In the genomic region with DNA sequence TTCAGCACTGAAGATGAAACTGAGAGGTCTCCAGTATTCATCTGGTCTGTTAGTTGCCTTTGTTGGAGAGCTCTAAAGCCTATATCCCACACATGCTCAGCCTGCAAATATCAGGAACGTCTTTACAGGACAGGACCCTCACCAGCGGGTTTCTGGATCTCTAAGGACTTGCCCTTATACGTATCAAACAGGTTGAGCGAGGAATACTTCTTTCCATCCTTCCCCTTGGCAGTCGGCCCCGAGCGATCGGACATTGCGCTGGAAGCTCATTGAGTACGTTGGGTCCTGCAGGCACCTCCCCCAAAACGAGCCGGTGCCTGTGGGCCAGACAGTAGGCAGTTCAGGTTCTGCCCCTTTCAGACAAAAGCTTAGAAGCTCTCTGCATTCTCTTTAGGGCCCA, we compare ENCODE assay signal across 8 mouse cellular contexts. TPM values are rescaled to one million over a fixed set of nuclear protein-coding genes. Genes with fewer than 3 reads are reported as not detected.
DNase-seq lines count a peak whose midpoint lies in the region; ATAC-seq lines count a peak whose summit lies in the region.

No protein-coding gene starts in this region.

- peak; percentile 63 to 83 for DNase-seq in adrenal gland, adult (ENCODE audit: inconsistent age in 2 of 2, low spot score in 1 of 2)
- no peak for DNase-seq in adrenal gland, postnatal 4 days (ENCODE audit: low spot score in 2 of 2)
- DNase-seq in embryonic facial prominence, embryonic 10.5 days (ENCODE audit: low spot score): no peak
- DNase-seq in liver, embryonic 11.5 days (ENCODE audit: low spot score): no peak
- no peak for DNase-seq in thymus, postnatal 10 days (ENCODE audit: low spot score in 2 of 2)
- no peak for DNase-seq in gastrocnemius, postnatal 36 days

- H3K4me3 ChIP-seq in embryonic facial prominence, embryonic 10.5 days: peak overlapping the region; percentile 99
- H3K4me3 ChIP-seq in hindbrain, embryonic 13.5 days: peak overlapping the region; percentile 100
- H3K4me3 ChIP-seq in liver, embryonic 11.5 days (ENCODE audit: low read depth, low read length): peak overlapping the region; percentile 99
- H3K4me3 ChIP-seq in neural tube, embryonic 13.5 days: peak overlapping the region; percentile 99

- no peak for ATAC-seq in hindbrain, embryonic 13.5 days (ENCODE audit: low FRiP score)
- ATAC-seq in liver, embryonic 11.5 days (replicated peaks; ENCODE audit: low FRiP score): no peak
- ATAC-seq in neural tube, embryonic 13.5 days (ENCODE audit: low read depth): no peak

- intact Hi-C loops in gastrocnemius, postnatal 36 days (cut with DNase I): no loop called here

- peaks cover 31% of the 10 kb centered on the region for H3K4me1 ChIP-seq in embryonic facial prominence, embryonic 10.5 days
- H3K4me1 ChIP-seq in hindbrain, embryonic 13.5 days (replicated peaks): peaks cover 43% of the 10 kb centered on the region
- H3K4me1 ChIP-seq in liver, embryonic 11.5 days (replicated peaks; ENCODE audit: control insufficient read depth, insufficient read depth, low read length): peaks cover 18% of the 10 kb centered on the region
- peaks cover 43% of the 10 kb centered on the region for H3K4me1 ChIP-seq in neural tube, embryonic 13.5 days (replicated peaks)

- H3K27me3 ChIP-seq in embryonic facial prominence, embryonic 10.5 days (replicated peaks; ENCODE audit: low read depth, poor library complexity, severe bottlenecking): no peaks in the 10 kb centered on the region
- H3K27me3 ChIP-seq in hindbrain, embryonic 13.5 days: no peaks in the 10 kb centered on the region
- H3K27me3 ChIP-seq in liver, embryonic 11.5 days (replicated peaks; ENCODE audit: control insufficient read depth, insufficient read depth, low read length): no peaks in the 10 kb centered on the region
- H3K27me3 ChIP-seq in neural tube, embryonic 13.5 days: no peaks in the 10 kb centered on the region

- no peaks in the 10 kb centered on the region for H3K9me3 ChIP-seq in embryonic facial prominence, embryonic 10.5 days
- no peaks in the 10 kb centered on the region for H3K9me3 ChIP-seq in hindbrain, embryonic 13.5 days
- H3K9me3 ChIP-seq in liver, embryonic 11.5 days (ENCODE audit: control insufficient read depth, low read length): no peaks in the 10 kb centered on the region
- no peaks in the 10 kb centered on the region for H3K9me3 ChIP-seq in neural tube, embryonic 13.5 days

- H3K36me3 ChIP-seq in embryonic facial prominence, embryonic 10.5 days (replicated peaks): peaks cover 53% of the 10 kb centered on the region
- H3K36me3 ChIP-seq in hindbrain, embryonic 13.5 days: peaks cover 44% of the 10 kb centered on the region
- peaks cover 50% of the 10 kb centered on the region for H3K36me3 ChIP-seq in liver, embryonic 11.5 days (ENCODE audit: control insufficient read depth, insufficient read depth, low read length)
- H3K36me3 ChIP-seq in neural tube, embryonic 13.5 days: peaks cover 47% of the 10 kb centered on the region

- H3K9ac ChIP-seq in hindbrain, embryonic 13.5 days: peak overlapping the region; percentile 100
- H3K9ac ChIP-seq in liver, embryonic 11.5 days (ENCODE audit: low read depth, low read length): peak overlapping the region; percentile 99
- H3K9ac ChIP-seq in neural tube, embryonic 13.5 days: peak overlapping the region; percentile 100

- H3K27ac ChIP-seq in embryonic facial prominence, embryonic 10.5 days (replicated peaks): peak overlapping the region; percentile 99; the same call in 1 of the 2 replicates
- H3K27ac ChIP-seq in hindbrain, embryonic 13.5 days: 0 out of 2 replicates have a peak overlapping the region, but pooled peaks have one; percentile 46
- H3K27ac ChIP-seq in liver, embryonic 11.5 days (ENCODE audit: low read depth, low read length): no peak overlapping the region
- no peak overlapping the region for H3K27ac ChIP-seq in neural tube, embryonic 13.5 days (replicated peaks)

- WGBS in embryonic facial prominence, embryonic 10.5 days: 69% methylated on average over 12 of the region's 12 CpGs
- WGBS in hindbrain, embryonic 13.5 days: 61% methylated on average over 12 of the region's 12 CpGs
- 63% methylated on average over 12 of the region's 12 CpGs for WGBS in liver, embryonic 11.5 days
- 57% methylated on average over 12 of the region's 12 CpGs for WGBS in neural tube, embryonic 13.5 days

- peak overlapping the region; percentile 86 for H3K4me2 ChIP-seq in hindbrain, embryonic 13.5 days
- peak overlapping the region; percentile 97 for H3K4me2 ChIP-seq in liver, embryonic 11.5 days
- peak overlapping the region; percentile 100 for H3K4me2 ChIP-seq in neural tube, embryonic 13.5 days

RNA-seq across cellular contexts. Expression of gene Prrc2a, which starts 2.0 kb away (rescaled TPM):
- 100 to 1,000 TPM; 264 to 295 TPM for total RNA-seq in adrenal gland, postnatal 4 days (2021)
- 203 and 205 TPM in 2 replicates for polyA plus RNA-seq in embryonic facial prominence, embryonic 10.5 days (2016; fragmentation: Nextera tagmentation; extraction: Ambion mirVana)
- polyA plus RNA-seq in hindbrain, embryonic 13.5 days (2015; fragmentation: Nextera tagmentation; extraction: Ambion mirVana): 181 and 196 TPM in 2 replicates
- 169 and 205 TPM in 2 replicates for polyA plus RNA-seq in liver, embryonic 11.5 days (2014; fragmentation: Nextera tagmentation; extraction: Ambion mirVana)
- polyA plus RNA-seq in neural tube, embryonic 13.5 days (2015; fragmentation: Nextera tagmentation; extraction: Ambion mirVana): 178 and 185 TPM in 2 replicates
- total RNA-seq in gastrocnemius, postnatal 36 days (2021): 10 to 100 TPM; 88.4 to 93.0 TPM

RNA-seq across cellular contexts. Expression of gene Aif1, which starts 13.1 kb away (rescaled TPM):
- 10 to 100 TPM in 1 of 2 experiments, 1 to 10 TPM in 1; 9.8 to 10.6 TPM for total RNA-seq in adrenal gland, postnatal 4 days (2021)
- 2.9 and 3.9 TPM in 2 replicates for polyA plus RNA-seq in embryonic facial prominence, embryonic 10.5 days (2016; fragmentation: Nextera tagmentation; extraction: Ambion mirVana)
- 8.7 and 11.6 TPM in 2 replicates for polyA plus RNA-seq in hindbrain, embryonic 13.5 days (2015; fragmentation: Nextera tagmentation; extraction: Ambion mirVana)
- polyA plus RNA-seq in liver, embryonic 11.5 days (2014; fragmentation: Nextera tagmentation; extraction: Ambion mirVana): 13.9 and 20.0 TPM in 2 replicates
- 11.4 and 12.7 TPM in 2 replicates for polyA plus RNA-seq in neural tube, embryonic 13.5 days (2015; fragmentation: Nextera tagmentation; extraction: Ambion mirVana)
- under 1 TPM in 1 of 2 experiments, not detected in 1; 0.47 TPM for total RNA-seq in gastrocnemius, postnatal 36 days (2021)

RNA-seq across cellular contexts. Expression of gene Lst1, which starts 25.5 kb away (rescaled TPM):
- 10 to 100 TPM; 11.0 to 13.5 TPM for total RNA-seq in adrenal gland, postnatal 4 days (2021)
- 2.6 and 6.9 TPM in 2 replicates for polyA plus RNA-seq in embryonic facial prominence, embryonic 10.5 days (2016; fragmentation: Nextera tagmentation; extraction: Ambion mirVana)
- 6.8 and 8.9 TPM in 2 replicates for polyA plus RNA-seq in hindbrain, embryonic 13.5 days (2015; fragmentation: Nextera tagmentation; extraction: Ambion mirVana)
- polyA plus RNA-seq in liver, embryonic 11.5 days (2014; fragmentation: Nextera tagmentation; extraction: Ambion mirVana): 24.1 and 28.1 TPM in 2 replicates
- polyA plus RNA-seq in neural tube, embryonic 13.5 days (2015; fragmentation: Nextera tagmentation; extraction: Ambion mirVana): 7.8 and 8.9 TPM in 2 replicates
- total RNA-seq in gastrocnemius, postnatal 36 days (2021): 1 to 10 TPM in 1 of 2 experiments, under 1 TPM in 1; 0.74 to 1.5 TPM

RNA-seq across cellular contexts. Expression of gene Bag6, which starts 27.8 kb away (rescaled TPM):
- 100 to 1,000 TPM; 425 to 435 TPM for total RNA-seq in adrenal gland, postnatal 4 days (2021)
- 73.8 and 77.8 TPM in 2 replicates for polyA plus RNA-seq in embryonic facial prominence, embryonic 10.5 days (2016; fragmentation: Nextera tagmentation; extraction: Ambion mirVana)
- 76.5 and 81.9 TPM in 2 replicates for polyA plus RNA-seq in hindbrain, embryonic 13.5 days (2015; fragmentation: Nextera tagmentation; extraction: Ambion mirVana)
- polyA plus RNA-seq in liver, embryonic 11.5 days (2014; fragmentation: Nextera tagmentation; extraction: Ambion mirVana): 61.4 and 73.6 TPM in 2 replicates
- 67.1 and 75.0 TPM in 2 replicates for polyA plus RNA-seq in neural tube, embryonic 13.5 days (2015; fragmentation: Nextera tagmentation; extraction: Ambion mirVana)
- 100 to 1,000 TPM; 191 to 208 TPM for total RNA-seq in gastrocnemius, postnatal 36 days (2021)

RNA-seq across cellular contexts. Expression of gene Apom, which starts 30.9 kb away (rescaled TPM):
- 10 to 100 TPM in 1 of 2 experiments, 1 to 10 TPM in 1; 6.9 to 54.4 TPM for total RNA-seq in adrenal gland, postnatal 4 days (2021)
- polyA plus RNA-seq in embryonic facial prominence, embryonic 10.5 days (2016; fragmentation: Nextera tagmentation; extraction: Ambion mirVana): 0.40 and 0.69 TPM in 2 replicates
- polyA plus RNA-seq in hindbrain, embryonic 13.5 days (2015; fragmentation: Nextera tagmentation; extraction: Ambion mirVana): 0.34 and 0.84 TPM in 2 replicates
- 429 and 459 TPM in 2 replicates for polyA plus RNA-seq in liver, embryonic 11.5 days (2014; fragmentation: Nextera tagmentation; extraction: Ambion mirVana)
- 0.61 and 0.77 TPM in 2 replicates for polyA plus RNA-seq in neural tube, embryonic 13.5 days (2015; fragmentation: Nextera tagmentation; extraction: Ambion mirVana)
- total RNA-seq in gastrocnemius, postnatal 36 days (2021): not detected

Comparison
In these comparisons a context has a peak if more than half of its experiments do, and no peak if none do; other contexts are left out.
1. DNase-seq: peak in adrenal gland, adult (2 of 2); none in adrenal gland, postnatal 4 days (0 of 2), embryonic facial prominence, embryonic 10.5 days (single experiment), liver, embryonic 11.5 days (single experiment), thymus, postnatal 10 days (0 of 2) and gastrocnemius, postnatal 36 days (0 of 2).
2. H3K27ac ChIP-seq: peak in embryonic facial prominence, embryonic 10.5 days (single experiment) and hindbrain, embryonic 13.5 days (single experiment); none in liver, embryonic 11.5 days (single experiment) and neural tube, embryonic 13.5 days (single experiment).
3. Peak in every context shown above with its lines, with median percentiles within 50 percentile points of each other: H3K4me3 ChIP-seq, H3K4me2 ChIP-seq and H3K9ac ChIP-seq.